Mouse (Mus musculus) bone marrow, adult 2 months (tissue): Measurements from ENCODE around the gene Narfl. TPM values are rescaled to one million over a fixed set of nuclear protein-coding genes. Genes with fewer than 3 reads are reported as not detected.
"Not testable (repeated sequence)": the region's sequence is repeated elsewhere in the genome, so short reads cannot be mapped to it uniquely, and the experiment has no call there.

Experiments used
- H3K27ac ChIP-seq: fragments of 200-500 bp; 2 replicates; pipeline ENCODE4 v1.5.1; 2012; ENCODE audit warnings: low read depth, mild to moderate bottlenecking, control low read depth, inconsistent platforms, low read length; ENCODE audit not compliant: control insufficient read depth, poor library complexity, insufficient read depth
- H3K4me1 ChIP-seq: fragments of 200-500 bp; 2 replicates; pipeline ENCODE4 v1.6.1; 2011; ENCODE audit warnings: low read length; ENCODE audit not compliant: control insufficient read depth, insufficient read depth
- H3K4me3 ChIP-seq: fragments of 200-500 bp; replicated peaks from 2 replicates; pipeline ENCODE3; 2011; ENCODE audit warnings: mild to moderate bottlenecking, low read depth, low read length, control low read depth; ENCODE audit not compliant: control insufficient read depth
- CTCF ChIP-seq: fragments of 200-500 bp; IDR thresholded peaks from 2 replicates; pipeline ENCODE4 v1.5.1; 2011; ENCODE audit warnings: low read length, control low read depth; ENCODE audit not compliant: control insufficient read depth, insufficient read depth
- POLR2A ChIP-seq: fragments of 200-500 bp; IDR thresholded peaks from 2 replicates; pipeline ENCODE4 v1.6.1; 2011; ENCODE audit warnings: low read depth, mild to moderate bottlenecking, control low read depth, low read length, borderline replicate concordance; ENCODE audit not compliant: control insufficient read depth
- WGBS: fragments of 180-500 bp; shearing (Covaris S2); methylation state at CpG from one replicate; pipeline ENCODE4 v1.1.7; 2018; 5-methylcytosine and 5-hydroxymethylcytosine counted together
- polyA plus RNA-seq: library from polyadenylated mRNA; stranded (reverse); fragments of >200 nt; gene quantifications from 2 replicates; pipeline ENCODE4 v1.2.4, GENCODE M21; 2011; ENCODE audit warnings: low replicate concordance; ENCODE audit not compliant: missing spikeins, insufficient read depth, insufficient read length

Gene Narfl
- polyA plus RNA-seq, 1 experiment, result 17.0 TPM

DNA sequence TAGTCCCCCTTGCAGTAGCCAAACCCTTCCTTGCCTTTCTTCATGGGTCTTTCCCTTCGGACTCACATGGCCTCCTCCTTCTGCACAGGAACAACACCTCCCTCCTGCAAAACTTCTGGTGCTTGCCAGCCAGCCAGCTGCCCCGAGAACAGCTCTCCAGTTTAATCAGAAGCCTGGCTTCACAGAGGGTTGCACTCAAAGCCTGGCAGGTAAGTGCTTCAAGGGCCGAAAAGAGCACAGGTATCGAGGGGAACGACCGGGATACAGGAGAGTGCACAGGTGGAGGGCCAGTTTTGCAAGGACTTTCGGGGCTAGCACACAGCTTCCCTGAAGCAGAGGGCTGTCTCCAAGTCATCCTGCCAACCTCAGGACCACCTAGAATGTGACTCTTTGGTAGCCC lies 34.7 kb upstream of the Narfl start:
- Histone ChIP-seq H3K4me3 (no peak overlapping the region), H3K27ac (no peak overlapping the region), H3K4me1 (no peaks in the 10 kb centered on the region)
- TF ChIP-seq CTCF (no peak), POLR2A (no peak)
- 65% methylated on average over 7 of the region's 7 CpGs for WGBS

DNA sequence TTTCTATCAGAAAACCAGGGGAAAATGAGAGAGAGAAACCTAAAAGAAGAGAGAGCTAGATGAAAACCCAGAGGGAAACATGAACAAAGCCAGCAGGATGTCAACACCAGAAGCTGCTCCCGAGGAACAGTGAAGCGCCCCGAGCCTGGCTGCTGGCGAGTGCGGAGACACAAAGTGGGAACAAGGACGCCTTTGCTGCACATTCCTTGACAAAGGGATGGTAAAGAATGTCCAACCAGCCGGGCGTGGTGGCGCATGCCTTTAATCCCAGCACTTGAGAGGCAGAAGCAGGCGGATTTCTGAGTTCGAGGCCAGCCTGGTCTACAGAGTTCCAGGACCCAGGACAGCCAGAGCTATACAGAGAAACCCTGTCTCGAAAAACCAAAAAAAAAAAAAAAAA lies 32.1 kb upstream of the Narfl start:
- not testable (repeated sequence) for H3K27ac ChIP-seq, H3K4me3 ChIP-seq, H3K4me1 ChIP-seq
- 73% methylated on average over 12 of the region's 12 CpGs for WGBS

GRCm38 (mm10) chr17:25743831-25744230 lies 29.7 kb upstream of the Narfl start:
- H3K27ac ChIP-seq, result no peak overlapping the region
- 86% methylated on average over 9 of the region's 9 CpGs for WGBS

DNA sequence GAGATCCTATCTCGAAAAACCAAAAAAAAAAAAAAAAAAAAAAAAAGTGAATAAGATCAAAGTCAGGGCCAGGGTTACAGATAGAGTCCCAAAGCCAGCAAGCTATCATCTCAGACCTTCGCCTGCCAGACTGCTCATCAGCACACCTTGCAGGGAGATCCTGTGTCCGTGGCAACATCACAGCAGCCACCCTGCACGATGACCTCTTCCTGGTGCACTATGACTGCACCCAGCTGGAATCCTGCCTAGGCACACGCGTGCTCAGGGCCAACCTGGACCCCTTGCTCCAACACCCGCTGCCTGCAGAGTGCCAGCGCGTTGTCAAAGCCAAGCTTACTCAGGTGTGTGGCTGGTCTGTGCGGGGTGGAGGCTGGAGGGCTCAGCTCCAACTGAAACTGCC lies 29.3 kb upstream of the Narfl start:
- no peak overlapping the region for H3K4me3 ChIP-seq
- H3K4me1 ChIP-seq, result no peaks in the 10 kb centered on the region
- TF ChIP-seq POLR2A, result no peak
- TF ChIP-seq CTCF, result no peak
- H3K27ac ChIP-seq, result no peak overlapping the region
- 70% methylated on average over 10 of the region's 10 CpGs for WGBS

More at GRCm38 (mm10) chr17:25743831-25744230, 29.7 kb upstream of the Narfl start:
- no peak for TF ChIP-seq POLR2A
- no peak for TF ChIP-seq CTCF
- Histone ChIP-seq H3K4me1 (no peaks in the 10 kb centered on the region), H3K4me3 (no peak overlapping the region)

- no peaks in the 10 kb centered on the region for H3K4me1 ChIP-seq
- TF ChIP-seq POLR2A (no peak), CTCF (no peak)
- H3K27ac ChIP-seq, result no peak overlapping the region
- WGBS, result 79% methylated on average over 4 of the region's 4 CpGs
- no peak overlapping the region for H3K4me3 ChIP-seq
These were observed 25.3 kb upstream of the Narfl start for GRCm38 (mm10) chr17:25748238-25748637.

DNA sequence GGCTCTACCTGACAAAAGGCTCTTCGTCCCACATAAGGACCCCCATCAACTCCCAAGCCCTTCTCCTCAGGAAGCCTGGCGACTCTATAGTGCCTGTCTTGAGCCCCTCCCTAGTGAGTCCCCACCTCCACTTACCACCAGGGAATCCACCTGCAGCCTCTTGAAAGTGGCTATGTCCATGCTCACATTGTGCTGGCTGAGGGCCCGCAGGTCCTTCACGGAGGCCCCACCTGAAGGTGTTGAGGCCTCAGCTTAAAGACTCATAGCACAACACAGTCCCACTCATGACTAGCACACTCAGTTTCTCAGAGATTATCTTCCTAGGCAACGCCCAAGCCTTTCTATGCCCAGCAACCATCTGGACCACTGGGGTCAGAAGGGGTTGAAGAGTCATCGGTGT lies 24.3 kb upstream of the Narfl start:
- H3K27ac ChIP-seq, result no peak overlapping the region
- WGBS, result 75% methylated on average over 6 of the region's 6 CpGs
- TF ChIP-seq CTCF, result no peak
- TF ChIP-seq POLR2A, result no peak
- no peaks in the 10 kb centered on the region for H3K4me1 ChIP-seq
- H3K4me3 ChIP-seq, result no peak overlapping the region

GRCm38 (mm10) chr17:25751446-25751845 lies 22.1 kb upstream of the Narfl start:
- whole genome bisulfite sequencing, result 38% methylated on average over 5 of the region's 5 CpGs
- no peak overlapping the region for H3K27ac ChIP-seq
- TF ChIP-seq CTCF (no peak), POLR2A (no peak)
- no peaks in the 10 kb centered on the region for H3K4me1 ChIP-seq
- no peak overlapping the region for H3K4me3 ChIP-seq

GRCm38 (mm10) chr17:25754241-25754640 lies 19.3 kb upstream of the Narfl start, which contains the start of gene Msln:
Gene Msln (minus strand): TSS chr17:25754378.
- TF ChIP-seq CTCF, result no peak
- TF ChIP-seq POLR2A, result no peak
- Histone ChIP-seq H3K4me1 (no peaks in the 10 kb centered on the region), H3K4me3 (no peak within 1 kb of the TSS), H3K27ac (no peak within 1 kb of the TSS)
- 83% methylated on average over 9 of the region's 9 CpGs for WGBS

- TF ChIP-seq POLR2A, result no peak
- TF ChIP-seq CTCF, result no peak
- H3K4me3 ChIP-seq, result no peak overlapping the region
- no peak overlapping the region for H3K27ac ChIP-seq
- 72% methylated on average over 4 of the region's 4 CpGs for WGBS
- no peaks in the 10 kb centered on the region for H3K4me1 ChIP-seq
These were observed 18.5 kb upstream of the Narfl start for GRCm38 (mm10) chr17:25755086-25755485.
